Mouse (Mus musculus) CH12.LX (cell line): Measurements from ENCODE around the gene Lancl1. TPM values are rescaled to one million over a fixed set of nuclear protein-coding genes. Genes with fewer than 3 reads are reported as not detected.

Source experiments
- DNase-seq: peaks from one replicate; pipeline ENCODE4 v3.0.0-alpha.2; 2013; ENCODE audit errors: extremely low read depth
- H3K27ac ChIP-seq: 2 replicates; pipeline ENCODE4 v1.5.1; 2012; ENCODE audit warnings: low read depth, mild to moderate bottlenecking, control low read depth, moderate library complexity; ENCODE audit not compliant: insufficient read depth
- H3K27me3 ChIP-seq: replicated peaks from 2 replicates; pipeline ENCODE3; 2012; ENCODE audit warnings: inconsistent platforms
- H3K36me3 ChIP-seq, 2 experiments: replicated peaks in 1 of 2; 2 replicates each; pipeline versions ENCODE3 to v1.6.1; 2012; ENCODE audit warnings: inconsistent platforms in 1 of 2, low read length in 1 of 2, mild to moderate bottlenecking in 1 of 2, mixed read lengths in 1 of 2, moderate library complexity in 1 of 2; ENCODE audit not compliant: control insufficient read depth in 1 of 2, insufficient read depth in 1 of 2
- H3K4me1 ChIP-seq, 2 experiments: 2 replicates each; pipeline ENCODE4 v1.6.1; 2012; ENCODE audit warnings: inconsistent platforms in 1 of 2, moderate library complexity in 1 of 2; ENCODE audit not compliant: insufficient read depth in 2 of 2, control insufficient read depth in 1 of 2
- H3K4me2 ChIP-seq: 2 replicates; pipeline ENCODE4 v1.6.1; 2012; ENCODE audit warnings: low read depth, mild to moderate bottlenecking, control low read depth; ENCODE audit not compliant: poor library complexity, insufficient read depth, severe bottlenecking
- H3K4me3 ChIP-seq, 3 experiments: fragments of 150-350 bp in 1 of 3; sonication (generic) in 1 of 3; replicated peaks in 1 of 3; 2 replicates each; pipeline versions ENCODE3 to v1.5.1; 2011 to 2012; ENCODE audit warnings: low read depth in 2 of 3, low read length in 2 of 3, mild to moderate bottlenecking in 2 of 3, moderate library complexity in 2 of 3, control low read depth in 1 of 3, improper control_type of control experiment in 1 of 3, inconsistent platforms in 1 of 3, mixed read lengths in 1 of 3; ENCODE audit not compliant: poor library complexity in 1 of 3
- H3K79me2 ChIP-seq: replicated peaks from 2 replicates; pipeline ENCODE4 v1.6.1; 2012; ENCODE audit warnings: mild to moderate bottlenecking, moderate library complexity; ENCODE audit not compliant: control insufficient read depth, poor library complexity, insufficient read depth, severe bottlenecking; ENCODE audit errors: extremely low read depth
- H3K9ac ChIP-seq: 2 replicates; pipeline ENCODE4 v1.6.1; 2012; ENCODE audit warnings: low read depth, mild to moderate bottlenecking, control low read depth, moderate library complexity; ENCODE audit not compliant: insufficient read depth
- H3K9me3 ChIP-seq: replicated peaks from 2 replicates; pipeline ENCODE3; 2012; ENCODE audit warnings: low read length, inconsistent platforms, mixed read lengths
- BHLHE40 ChIP-seq: IDR thresholded peaks from 2 replicates; pipeline ENCODE4 v1.6.1; 2011; ENCODE audit warnings: mild to moderate bottlenecking, low read depth, low read length, improper control_type of control experiment
- CHD2 ChIP-seq: IDR thresholded peaks from 2 replicates; pipeline ENCODE4 v1.6.1; 2011; ENCODE audit warnings: low read length, improper control_type of control experiment
- ELF1 ChIP-seq: IDR thresholded peaks from 2 replicates; pipeline ENCODE4 v1.6.1; 2014; ENCODE audit warnings: low read depth, mild to moderate bottlenecking, inconsistent platforms, low read length, improper control_type of control experiment
- EP300 ChIP-seq: IDR thresholded peaks from 2 replicates; pipeline ENCODE4 v1.6.1; 2011; ENCODE audit warnings: low read length, improper control_type of control experiment
- JUND ChIP-seq: conservative IDR thresholded peaks from 2 replicates; pipeline ENCODE4 v1.6.1; 2011; ENCODE audit warnings: low read depth, low read length, improper control_type of control experiment
- MAFK ChIP-seq: IDR thresholded peaks from 2 replicates; pipeline ENCODE4 v1.6.1; 2011; ENCODE audit warnings: low read length, improper control_type of control experiment; ENCODE audit not compliant: insufficient replicate concordance
- MAX ChIP-seq: IDR thresholded peaks from 2 replicates; pipeline ENCODE4 v1.6.1; 2011; ENCODE audit warnings: low read length, improper control_type of control experiment
- MEF2A ChIP-seq: IDR thresholded peaks from 2 replicates; pipeline ENCODE4 v1.6.1; 2014; ENCODE audit warnings: low read depth, mild to moderate bottlenecking, inconsistent platforms, low read length, improper control_type of control experiment, borderline replicate concordance
- MYC ChIP-seq: IDR thresholded peaks from 2 replicates; pipeline ENCODE4 v1.6.1; 2011; ENCODE audit warnings: low read depth, mild to moderate bottlenecking, improper control_type of control experiment, low read length
- NRF1 ChIP-seq: IDR thresholded peaks from 2 replicates; pipeline ENCODE4 v1.6.1; 2014; ENCODE audit warnings: low read depth, mild to moderate bottlenecking, inconsistent platforms, low read length, improper control_type of control experiment, moderate library complexity
- PAX5 ChIP-seq: IDR thresholded peaks from 2 replicates; pipeline ENCODE4 v1.6.1; 2012; ENCODE audit warnings: low read length, inconsistent platforms, mixed read lengths
- POLR2A ChIP-seq: IDR thresholded peaks from 2 replicates; pipeline ENCODE4 v1.6.1; 2011; ENCODE audit warnings: low read depth, mild to moderate bottlenecking, improper control_type of control experiment, low read length
- SMC3 ChIP-seq: IDR thresholded peaks from 2 replicates; pipeline ENCODE4 v1.6.1; 2011; ENCODE audit warnings: low read depth, low read length, improper control_type of control experiment
- TBP ChIP-seq: conservative IDR thresholded peaks from 2 replicates; pipeline ENCODE4 v1.6.1; 2011; ENCODE audit warnings: low read depth, low read length, improper control_type of control experiment
- USF1 ChIP-seq: IDR thresholded peaks from 2 replicates; pipeline ENCODE4 v1.6.1; 2014; ENCODE audit warnings: low read depth, mild to moderate bottlenecking, inconsistent platforms, low read length, improper control_type of control experiment
- USF2 ChIP-seq: conservative IDR thresholded peaks from 2 replicates; pipeline ENCODE4 v1.6.1; 2011; ENCODE audit warnings: low read depth, low read length, improper control_type of control experiment
- ZKSCAN1 ChIP-seq: IDR thresholded peaks from 2 replicates; pipeline ENCODE4 v1.6.1; 2012; ENCODE audit warnings: low read depth, inconsistent platforms, low read length, improper control_type of control experiment, borderline replicate concordance
- dilution Hi-C: fragments of 300-500 bp; cut with MboI; formaldehyde crosslinking; loops from 2 replicates; pipeline ENCODE4 v1.14.3; 2020; ENCODE audit warnings: low sequenced_read_pairs; ENCODE audit not compliant: extremely low pct_unique_long_range_greater_than_20kb, extremely low pct_ligation_motif_present
- in situ Hi-C: fragments of 300-500 bp; cut with MboI; formaldehyde crosslinking; loops from 3 replicates; pipeline ENCODE4 v1.14.3; 2019; ENCODE audit warnings: low sequenced_read_pairs, low pct_ligation_motif_present, low pct_unique_long_range_greater_than_20kb, mixed read lengths
- polyA plus RNA-seq: library from polyadenylated mRNA; unstranded; fragments of >175 nt; gene quantifications from 2 replicates; pipeline ENCODE4 v1.2.1, GENCODE M21; 2012; ENCODE audit warnings: low read depth; ENCODE audit not compliant: insufficient read length
- total RNA-seq, 2 experiments: library from RNA; depleted of rRNA; stranded (reverse); fragments of 300-350 nt in 1 of 2; fragments of >200 nt in 1 of 2; gene quantifications; 2 replicates each; pipeline ENCODE4 v1.2.3; 2012 to 2014

The Lancl1 gene
- total and polyA plus RNA-seq, 3 experiments, result 35.8 to 55.4 (median 52.8) TPM

DNA sequence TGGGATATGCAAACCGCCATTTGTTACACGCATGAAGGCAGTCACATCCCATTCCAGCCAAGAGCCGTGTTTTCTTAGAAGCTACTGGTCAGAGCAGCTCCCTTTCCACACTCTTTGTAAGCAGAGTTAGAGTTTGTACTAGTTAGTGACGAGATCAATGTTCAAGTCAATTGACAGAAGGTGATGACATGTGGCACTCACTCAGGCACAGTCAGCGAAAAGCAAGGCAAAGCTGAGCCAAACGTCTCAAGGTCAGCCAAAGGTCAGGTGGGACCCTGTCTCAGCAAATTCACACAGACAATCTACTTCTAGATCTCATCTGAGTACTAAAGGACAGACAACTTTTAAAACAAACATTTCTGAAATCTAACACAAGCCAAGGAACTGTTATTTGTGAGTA lies 36.4 kb downstream of the Lancl1 start:
- TF ChIP-seq USF1 (no peak), MAFK (no peak), JUND (no peak), MYC (no peak), MAX (no peak), SMC3 (no peak), ELF1 (no peak), MEF2A (no peak), BHLHE40 (no peak)
- Histone ChIP-seq H3K27me3 (no peaks in the 10 kb centered on the region), H3K4me1 (peaks cover 0 to 15% of the 10 kb centered on the region in 2 experiments; a peak in 2 of 4 replicates), H3K9me3 (no peaks in the 10 kb centered on the region), H3K27ac (no peak overlapping the region), H3K79me2 (no peaks in the 10 kb centered on the region), H3K36me3 (peaks cover 36 to 58% of the 10 kb centered on the region in 2 experiments), H3K4me3 (no peak overlapping the region), H3K9ac (no peak overlapping the region), H3K4me2 (no peak overlapping the region)
- dilution Hi-C loops (no loop called here), in situ Hi-C loops (no loop called here)
- no peak for DNase-seq

DNA sequence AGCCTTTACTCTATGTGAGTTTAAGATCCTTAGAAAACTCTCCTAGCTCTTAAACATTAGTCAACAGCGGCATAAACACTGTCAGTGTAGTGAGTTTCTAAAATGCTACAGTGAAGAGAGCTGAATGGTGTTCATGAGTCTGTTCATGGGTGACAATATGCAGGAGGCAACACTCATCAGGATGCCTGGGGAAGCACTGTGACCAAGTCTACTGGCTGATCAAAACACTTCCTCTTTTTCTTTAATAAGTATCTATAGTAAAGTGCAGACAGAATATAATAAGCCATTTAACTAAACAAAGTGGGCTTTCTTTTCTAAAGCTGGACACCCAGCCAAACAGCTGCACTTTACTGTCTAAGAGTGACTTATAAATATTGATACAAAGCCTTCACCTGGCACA lies 37.3 kb downstream of the Lancl1 start:
- Histone ChIP-seq H3K9me3 (no peaks in the 10 kb centered on the region), H3K4me1 (peaks cover 0 to 15% of the 10 kb centered on the region in 2 experiments; a peak in 2 of 4 replicates), H3K27ac (no peak overlapping the region), H3K79me2 (no peaks in the 10 kb centered on the region), H3K4me3 (no peak overlapping the region), H3K36me3 (peaks cover 31 to 52% of the 10 kb centered on the region in 2 experiments), H3K27me3 (no peaks in the 10 kb centered on the region), H3K4me2 (no peak overlapping the region), H3K9ac (no peak overlapping the region)
- DNase-seq, result no peak
- in situ Hi-C loops, result no loop called here
- dilution Hi-C loops, result no loop called here
- no peak for TF ChIP-seq SMC3
- TF ChIP-seq EP300, result no peak
- TF ChIP-seq NRF1, result no peak
- TF ChIP-seq CHD2, result no peak
- TF ChIP-seq ELF1, result no peak
- TF ChIP-seq POLR2A, result no peak
- TF ChIP-seq MYC, result no peak
- TF ChIP-seq ZKSCAN1, result no peak
- TF ChIP-seq TBP, result no peak
- no peak for TF ChIP-seq USF2
- no peak for TF ChIP-seq PAX5
